Mouse (Mus musculus): ENCODE results near the gene 1600015I10Rik.

DNA sequence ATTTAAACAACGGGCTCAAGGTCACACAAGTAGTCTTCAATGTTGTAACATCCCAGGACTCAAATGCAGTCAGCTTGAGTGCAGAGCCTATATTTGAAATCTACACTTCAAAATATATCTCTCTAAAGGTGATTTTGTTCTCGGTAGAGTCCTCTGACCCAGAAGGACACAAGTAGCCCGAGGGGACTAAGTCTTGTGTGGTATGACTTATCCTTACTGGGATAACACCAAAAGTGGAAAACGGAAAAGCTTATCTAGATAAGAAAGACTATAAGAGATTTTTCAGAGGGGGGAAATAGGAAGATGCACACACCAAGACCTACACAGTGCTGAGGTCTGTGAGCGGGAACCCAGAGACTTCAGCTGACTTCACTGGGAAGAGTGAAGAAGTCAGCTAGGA lies at the start of gene 1600015I10Rik:
- TF ChIP-seq CTCF (IDR thresholded peaks at IDR 0.05; ENCODE audit: extremely low read depth, insufficient read length, insufficient replicate concordance, low read depth, low read length) (no peak), POLR2A (IDR thresholded peaks at IDR 0.05; ENCODE audit: low read depth, low read length) (no peak)

Data from small intestine, adult 2 months (tissue).